Mouse (Mus musculus): ENCODE measurements around the gene Chrm2. TPM values are rescaled to one million over a fixed set of nuclear protein-coding genes. Genes with fewer than 3 reads are reported as not detected.

Gene Chrm2
- not detected for polyA plus RNA-seq (2017; shearing (Covaris generic))

DNA sequence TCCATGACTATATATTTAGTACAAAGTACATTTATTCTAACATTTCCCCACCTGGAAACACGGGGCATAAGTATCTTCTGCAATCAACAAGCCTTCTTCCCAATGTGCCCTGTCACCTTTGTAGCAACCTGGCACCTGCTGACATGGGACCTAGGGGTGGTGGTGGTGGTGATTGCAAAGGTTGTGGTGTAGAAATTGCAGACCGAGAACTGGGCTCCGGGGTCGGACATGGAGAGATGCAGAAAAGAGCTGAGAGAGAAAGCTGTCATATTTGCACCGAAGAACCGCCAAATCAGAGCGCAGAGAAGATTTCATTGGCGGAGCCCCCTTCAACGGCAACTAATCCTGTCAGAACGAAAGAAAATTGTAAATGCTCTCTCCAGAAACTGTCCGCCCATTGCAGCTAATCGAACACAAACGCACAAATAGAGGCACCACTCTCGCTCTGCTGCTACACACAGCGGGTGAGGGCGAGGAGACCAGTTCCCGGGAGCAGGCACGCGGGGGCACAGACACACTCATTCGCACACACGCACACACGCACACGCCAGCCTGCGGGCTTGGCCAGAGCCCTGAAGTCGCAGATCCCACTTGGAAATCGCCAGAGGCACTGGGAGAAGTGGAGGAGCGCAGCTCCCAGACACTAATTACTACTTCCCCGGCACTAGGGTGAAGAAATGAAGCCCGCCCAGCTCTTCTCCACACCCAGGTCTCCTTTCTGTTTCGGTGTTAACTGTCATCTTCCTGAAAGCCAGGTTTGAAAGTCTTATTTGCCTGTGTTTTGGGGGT, at the start of gene Chrm2:
TSS of gene Chrm2 (plus strand) at position 473 of the 789 bp plus-strand sequence.

Data from activated CD4-positive, CD25-positive, alpha-beta regulatory T cell, adult 9 weeks (primary cell).